Mouse (Mus musculus) cerebellum, adult 2 months (tissue): Measurements from ENCODE around the gene Ivns1abp.

Experiments used
- CTCF ChIP-seq: fragments of 200-500 bp; IDR thresholded peaks from 2 replicates; pipeline ENCODE4 v1.5.1; 2011; ENCODE audit warnings: low read depth, mild to moderate bottlenecking, control low read depth, low read length, moderate library complexity, borderline replicate concordance; ENCODE audit not compliant: insufficient read depth
- POLR2A ChIP-seq: fragments of 200-500 bp; IDR thresholded peaks from 2 replicates; pipeline ENCODE4 v1.6.1; 2011; ENCODE audit warnings: low read length, control low read depth, borderline replicate concordance; ENCODE audit not compliant: insufficient read depth

DNA sequence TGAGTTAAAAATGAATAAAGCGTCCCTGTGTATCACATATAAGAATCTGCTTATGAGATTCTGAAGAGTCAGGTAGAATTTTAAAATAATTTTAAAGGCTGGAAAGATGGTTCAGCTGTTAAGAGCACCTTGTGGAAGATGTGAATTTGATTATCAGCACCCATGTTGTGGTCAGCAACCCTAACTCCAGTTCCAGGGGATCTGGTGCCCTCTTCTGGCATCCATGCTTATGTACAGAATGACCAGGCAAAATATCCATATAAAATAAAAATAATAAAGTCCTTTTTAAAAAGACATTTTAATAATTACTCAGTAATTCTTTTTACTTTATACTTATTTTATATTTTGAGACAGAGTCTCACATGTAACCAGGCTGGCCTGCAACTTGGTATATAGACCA is 45.8 kb downstream of the Ivns1abp start:
- TF ChIP-seq CTCF (0 out of 2 replicates have a peak, but pooled peaks have one; percentile 28), POLR2A (no peak)
